Mouse (Mus musculus) fat pad, adult 2 months (tissue): ENCODE data around the gene Prickle2.

ENCODE experiments used
- DNase-seq: peaks from one replicate; pipeline ENCODE4 v3.0.0-alpha.2; 2011; ENCODE audit warnings: low read depth, low spot score; ENCODE audit errors: extremely low read depth

Prickle2 gene

DNA sequence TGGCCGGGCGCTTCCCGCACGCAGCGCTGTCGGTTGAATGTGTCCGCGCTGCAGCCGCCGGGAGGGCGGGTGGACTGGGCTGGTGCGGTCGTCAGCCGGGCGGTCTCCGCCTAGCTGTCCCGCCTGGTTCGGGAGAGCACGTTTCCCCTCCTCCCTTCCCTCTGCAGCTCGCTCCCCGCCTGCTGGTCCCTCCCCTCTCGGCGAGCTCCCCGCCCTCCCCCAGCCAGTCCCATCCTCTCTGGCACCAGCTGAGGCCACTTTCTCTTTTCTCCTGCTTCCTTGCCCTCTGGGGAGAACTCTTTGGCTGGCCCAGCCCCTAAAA is at the start of gene Prickle2:
Gene Prickle2, minus strand, starts transcription at position 11 of the 322 bp plus-strand sequence.
- no peak for DNase-seq

DNA sequence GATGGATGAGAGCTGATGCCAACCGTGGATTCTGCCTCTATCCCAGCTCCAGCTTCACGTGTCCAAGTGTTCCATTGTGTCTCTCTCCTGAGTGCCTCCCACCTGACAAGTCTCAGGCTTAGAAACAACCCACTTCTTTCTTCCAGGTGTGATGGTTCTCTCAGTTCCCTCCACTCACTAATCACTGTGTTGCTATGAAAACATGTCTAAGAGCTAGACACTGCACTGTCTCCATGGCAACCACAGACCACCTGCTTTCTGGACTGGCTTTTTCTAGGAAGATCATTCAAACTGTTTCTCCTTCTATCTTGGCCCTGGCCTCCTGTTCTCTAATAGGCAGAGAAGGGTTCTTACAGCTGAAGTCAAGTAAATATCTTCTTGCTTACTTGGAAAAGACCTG is 46.8 kb upstream of the Prickle2 start:
- DNase-seq, result no peak

DNA sequence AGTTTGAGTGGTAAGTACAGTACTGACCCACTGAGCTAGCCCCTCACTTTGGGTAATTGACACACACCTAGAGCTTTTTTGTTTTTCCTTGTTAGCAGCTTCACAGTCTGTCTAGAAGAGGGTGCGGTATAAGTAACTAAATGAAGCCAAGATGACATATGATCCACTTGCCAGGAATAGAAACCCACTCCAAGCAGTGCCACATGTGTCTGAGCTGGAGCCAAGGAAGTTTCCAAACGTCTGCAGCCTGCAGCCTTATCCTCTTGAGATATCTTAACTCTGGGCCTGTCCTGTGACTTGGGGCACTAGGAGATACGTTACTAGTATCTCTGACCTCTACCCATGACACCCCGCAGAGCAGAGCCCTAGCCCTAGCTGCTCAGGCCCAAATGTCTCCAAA is 43.5 kb upstream of the Prickle2 start:
- no peak for DNase-seq

DNA sequence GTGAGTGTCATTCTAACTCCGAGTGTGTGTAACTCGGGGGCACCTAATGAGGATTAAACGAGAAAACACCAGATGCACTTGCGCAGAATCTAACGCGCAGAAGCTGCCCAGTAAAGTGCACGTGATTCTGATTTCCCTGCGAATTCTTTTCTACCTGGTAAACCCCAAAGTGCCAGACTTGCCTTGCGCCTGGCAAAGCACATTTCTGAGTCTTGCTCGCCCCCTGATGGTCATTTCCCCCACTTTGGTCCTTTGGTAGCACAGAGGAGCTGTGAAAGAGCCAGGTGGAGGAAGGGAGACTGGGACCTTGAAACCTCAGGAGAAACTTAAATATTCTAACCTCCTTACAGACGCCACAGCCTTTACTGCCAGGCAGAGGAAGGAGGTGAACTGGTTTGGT is 37.6 kb upstream of the Prickle2 start:
- DNase-seq, result no peak

DNA sequence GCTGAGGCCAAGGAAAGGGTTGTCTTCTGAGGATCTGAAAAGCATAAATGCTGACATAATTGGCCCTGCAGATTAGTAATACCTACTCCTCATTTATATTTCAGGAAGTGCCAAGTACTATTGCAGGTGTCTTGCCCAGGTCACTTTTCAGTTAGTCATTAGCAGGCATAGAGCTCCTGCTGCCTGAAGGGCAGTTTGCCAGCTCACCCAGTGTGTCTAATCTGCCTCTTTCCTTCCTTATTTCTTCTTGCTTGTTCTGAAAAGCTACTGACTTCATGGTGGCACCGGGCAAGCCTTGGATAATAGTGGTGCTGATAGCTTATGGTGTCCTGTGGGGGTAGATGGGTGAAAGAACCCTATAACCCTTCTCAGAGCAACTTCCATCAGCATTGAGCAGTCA is 31.2 kb upstream of the Prickle2 start:
- no peak for DNase-seq

DNA sequence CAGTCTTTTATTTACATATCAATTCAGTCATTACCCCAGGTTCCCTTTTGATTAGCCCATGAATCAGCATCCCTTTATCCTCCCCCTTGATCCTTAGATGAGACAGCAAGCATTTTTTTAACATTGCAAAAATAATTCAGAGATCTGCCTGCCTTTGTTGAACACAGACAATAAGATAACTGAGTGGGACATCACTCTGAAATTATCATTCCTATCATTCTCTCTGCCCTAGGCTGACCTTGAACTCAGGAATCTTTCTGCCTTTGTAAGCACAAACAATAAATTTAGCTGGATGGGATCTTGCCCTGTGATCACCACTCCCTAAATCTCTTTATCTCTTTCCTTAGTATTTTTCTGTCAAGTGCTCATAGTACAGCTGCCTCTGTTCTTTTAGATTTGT is 27.7 kb upstream of the Prickle2 start:
- no peak for DNase-seq

DNA sequence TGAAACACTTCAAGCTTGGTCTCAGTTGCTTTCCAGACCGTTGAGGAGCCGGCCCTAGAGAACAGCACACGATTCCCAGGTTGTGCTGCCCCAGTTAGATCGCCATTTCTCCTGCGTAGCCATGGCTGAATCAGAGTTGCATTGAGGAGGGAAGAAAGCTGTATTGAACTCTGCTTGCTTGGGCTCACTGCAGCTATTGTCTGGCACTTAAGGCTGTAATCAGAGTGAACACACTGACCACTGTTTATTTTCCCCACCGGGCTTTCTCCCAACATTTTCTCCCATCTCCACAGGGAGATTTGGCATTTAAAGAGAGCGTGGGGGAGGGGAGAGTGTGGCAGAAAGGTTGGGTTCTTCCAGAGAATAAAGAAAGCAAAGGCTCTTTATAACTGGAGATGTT is 22.6 kb upstream of the Prickle2 start:
- no peak for DNase-seq

DNA sequence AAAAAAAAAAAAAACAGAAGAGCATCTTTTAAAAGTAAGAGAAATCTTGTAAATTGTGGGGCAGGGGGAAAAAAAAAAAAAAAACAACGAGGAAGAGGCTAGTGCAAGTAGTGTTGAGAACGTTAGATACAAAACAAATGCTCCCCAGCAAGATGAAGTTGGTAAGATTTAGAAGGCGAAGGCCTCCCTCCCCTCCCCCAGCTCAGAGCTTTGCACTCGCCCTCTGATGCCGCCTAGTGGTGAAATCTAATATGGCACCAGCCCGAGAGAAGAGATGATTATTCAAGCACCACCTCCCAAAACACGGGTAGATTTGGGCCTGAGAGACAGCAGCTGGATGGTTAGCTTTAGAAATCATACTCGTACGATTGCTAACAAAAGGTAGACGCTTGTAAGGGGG is 22.1 kb upstream of the Prickle2 start:
- no peak for DNase-seq

DNA sequence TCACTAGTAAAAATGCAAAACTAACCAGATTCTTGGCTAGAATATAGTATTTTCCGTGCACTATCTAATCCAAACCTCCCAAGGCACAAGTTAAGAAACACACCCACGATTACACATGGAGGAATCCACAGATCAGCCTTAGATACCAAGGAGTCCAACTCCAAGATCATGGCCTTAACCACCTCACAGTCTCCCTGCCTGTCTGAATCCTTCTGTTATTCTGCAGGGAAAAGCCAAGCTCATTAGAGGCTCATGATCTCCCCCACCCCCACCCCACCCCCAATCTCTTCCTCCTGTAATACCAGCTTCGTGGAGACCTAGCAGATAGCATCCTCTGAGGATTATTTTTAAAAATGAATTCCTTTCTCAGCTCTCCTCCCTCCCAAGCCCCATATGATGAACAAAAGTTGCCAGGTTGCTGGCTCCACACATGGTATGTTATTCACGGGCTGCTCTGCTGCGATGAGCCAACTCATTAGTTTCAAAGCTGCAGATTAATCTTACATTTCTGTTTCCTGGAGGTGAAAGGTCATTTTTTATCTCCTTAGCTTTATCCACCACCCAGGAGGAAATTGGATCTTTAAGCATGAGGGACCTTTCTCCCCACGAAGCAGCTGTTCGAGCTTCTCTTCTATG is 21.5 kb upstream of the Prickle2 start:
- DNase-seq, result no peak

DNA sequence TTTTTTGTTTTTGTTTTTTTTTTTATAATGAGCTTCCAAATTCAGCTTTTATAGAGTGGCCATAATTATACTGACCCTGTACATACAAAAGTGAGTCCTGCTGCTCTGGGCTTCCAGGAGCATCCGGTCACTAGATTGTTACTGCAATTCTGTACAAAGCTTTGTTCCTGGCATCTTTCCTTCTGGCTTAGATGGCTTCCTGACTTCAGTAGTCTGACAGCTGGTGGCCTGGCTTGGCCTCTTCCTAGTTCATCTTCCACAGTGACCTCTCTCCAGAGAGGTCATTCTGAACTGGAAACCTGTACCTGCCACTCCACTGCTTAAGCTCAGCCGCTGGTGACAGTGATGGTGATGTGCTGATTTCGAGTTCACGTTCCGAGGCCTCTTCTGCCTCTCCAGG is 20.2 kb upstream of the Prickle2 start:
- no peak for DNase-seq

DNA sequence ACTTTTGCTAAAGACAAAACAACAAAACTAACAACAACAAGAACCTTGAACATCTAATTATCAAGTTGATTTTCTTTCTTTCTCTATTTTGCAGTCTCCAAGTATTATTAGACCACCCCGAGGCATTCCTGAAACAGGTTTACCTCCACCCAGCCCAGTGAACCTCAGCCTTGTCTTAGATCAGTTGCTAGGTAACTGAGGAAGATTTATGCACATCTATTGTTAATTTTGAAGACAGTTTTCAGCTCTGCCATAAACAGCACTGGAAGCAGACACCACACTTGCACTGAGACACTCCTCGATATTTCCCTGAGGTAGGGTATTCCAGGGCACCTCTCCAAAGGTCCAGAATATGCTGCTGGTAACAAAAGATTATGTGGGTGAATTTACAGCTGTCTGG is 18.4 kb upstream of the Prickle2 start:
- no peak for DNase-seq

DNA sequence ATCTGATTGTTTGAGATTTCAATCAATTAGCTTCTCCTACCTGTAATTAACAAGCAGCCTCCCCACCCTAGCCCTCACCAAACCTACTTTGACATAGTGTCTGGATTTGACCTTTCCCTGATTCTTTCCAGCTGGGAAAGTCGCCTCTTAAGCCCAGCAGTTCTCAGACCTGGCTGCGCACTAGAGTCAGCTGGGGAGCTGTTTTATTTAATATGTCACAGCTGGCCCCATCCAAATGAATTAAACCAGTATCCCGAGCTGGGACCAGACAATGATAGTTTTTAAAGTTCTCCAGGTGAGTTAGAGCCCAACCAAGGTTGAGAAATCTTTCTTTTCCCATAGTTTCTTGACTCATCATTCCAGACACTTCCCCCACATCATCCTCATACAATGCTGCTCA is 9.9 kb upstream of the Prickle2 start:
- no peak for DNase-seq

DNA sequence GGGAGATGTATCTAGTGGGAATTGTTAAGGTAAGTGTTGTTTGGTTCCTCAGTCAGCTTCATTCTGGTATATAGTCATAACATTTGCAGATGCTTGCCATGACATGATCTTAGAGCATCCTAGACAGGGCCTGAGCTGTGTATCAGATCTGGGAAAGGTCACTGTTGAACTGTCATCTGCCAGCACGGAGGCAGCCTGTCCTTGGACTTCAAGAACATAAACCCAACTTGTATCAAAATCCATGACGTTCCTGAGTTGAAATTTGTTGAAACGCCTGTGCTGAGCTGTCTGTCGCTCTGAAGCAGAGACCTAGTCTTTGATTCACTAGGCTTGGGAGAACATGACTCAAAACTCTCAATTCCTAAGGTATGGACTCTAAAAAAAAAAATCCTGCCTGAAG is 8.8 kb upstream of the Prickle2 start:
- DNase-seq, result no peak

DNA sequence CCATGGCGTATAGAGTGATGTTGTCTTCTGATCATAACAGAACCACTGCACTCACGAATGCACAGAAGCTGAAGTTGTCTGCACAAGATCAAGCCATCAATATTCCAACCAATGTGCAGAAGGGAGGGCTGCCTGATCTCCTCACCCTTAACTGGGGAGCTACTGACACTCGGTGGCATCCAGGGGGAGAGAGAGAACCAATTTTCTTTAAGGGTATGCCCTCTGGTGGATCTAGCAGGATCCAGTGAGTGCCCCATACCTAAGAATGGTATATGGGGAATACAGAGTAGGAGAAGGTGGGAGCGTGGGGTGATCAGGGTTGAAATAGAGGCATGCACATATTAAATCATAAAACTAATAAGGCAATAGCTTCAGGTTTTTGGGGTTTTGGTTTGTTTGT is 2.2 kb upstream of the Prickle2 start:
- no peak for DNase-seq

DNA sequence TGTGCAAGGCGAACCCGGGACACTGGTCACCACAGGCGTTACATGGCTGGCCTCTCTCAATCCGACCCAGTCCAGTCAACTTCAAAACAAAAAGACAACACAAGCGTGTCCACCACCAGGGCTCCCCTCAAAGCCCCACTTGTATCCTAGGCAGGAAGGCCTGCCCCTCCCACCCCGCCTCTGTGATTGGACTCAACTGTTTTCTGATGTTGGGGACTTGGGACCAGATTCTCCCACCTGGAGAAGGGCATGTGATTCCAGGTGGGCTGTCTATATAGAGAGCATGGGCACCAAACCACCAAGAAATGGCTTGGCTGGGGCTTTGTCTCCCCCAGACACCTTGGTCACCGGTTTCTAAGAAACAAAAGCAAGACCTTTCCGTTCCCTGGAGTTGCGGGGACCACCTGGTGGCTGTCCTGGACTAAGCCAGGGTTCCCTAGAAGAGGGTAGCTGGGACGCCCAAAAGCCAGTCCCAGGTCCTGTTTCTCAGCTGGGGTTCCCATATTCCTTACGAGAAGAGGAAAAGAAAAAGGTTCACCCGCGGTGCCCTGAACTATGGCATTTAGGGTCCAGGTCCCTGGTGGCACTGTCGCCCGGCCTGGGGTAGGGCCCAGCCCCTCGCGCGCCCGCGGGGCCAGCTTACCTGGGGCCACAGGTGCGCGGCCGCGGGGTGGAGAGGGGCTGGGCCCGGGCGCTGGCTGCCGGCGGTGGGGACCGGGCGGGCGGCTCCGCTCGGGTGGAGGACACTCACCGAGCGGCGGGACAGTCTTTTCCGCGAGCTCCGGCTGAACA is 406 bp downstream of the Prickle2 start:
- no peak for DNase-seq

DNA sequence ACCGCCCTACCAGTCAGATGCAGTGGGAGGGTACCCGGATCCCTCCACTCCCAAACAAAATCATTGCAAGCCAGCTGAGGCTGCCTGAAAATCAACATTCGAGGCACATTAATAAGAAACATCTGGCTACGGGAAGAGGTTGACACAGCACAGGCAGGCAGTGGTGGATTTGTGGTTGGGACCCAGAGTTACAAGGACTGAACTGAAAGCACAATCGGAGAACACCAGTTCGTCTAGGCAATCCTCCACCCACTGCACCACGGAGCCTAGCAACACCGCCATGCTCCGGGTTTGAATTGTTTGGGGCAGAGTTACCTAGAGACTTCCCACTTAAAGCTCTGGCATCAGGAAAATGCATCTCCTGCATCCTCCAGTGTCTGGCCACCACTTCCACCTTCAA is 1.1 kb downstream of the Prickle2 start:
- no peak for DNase-seq

DNA sequence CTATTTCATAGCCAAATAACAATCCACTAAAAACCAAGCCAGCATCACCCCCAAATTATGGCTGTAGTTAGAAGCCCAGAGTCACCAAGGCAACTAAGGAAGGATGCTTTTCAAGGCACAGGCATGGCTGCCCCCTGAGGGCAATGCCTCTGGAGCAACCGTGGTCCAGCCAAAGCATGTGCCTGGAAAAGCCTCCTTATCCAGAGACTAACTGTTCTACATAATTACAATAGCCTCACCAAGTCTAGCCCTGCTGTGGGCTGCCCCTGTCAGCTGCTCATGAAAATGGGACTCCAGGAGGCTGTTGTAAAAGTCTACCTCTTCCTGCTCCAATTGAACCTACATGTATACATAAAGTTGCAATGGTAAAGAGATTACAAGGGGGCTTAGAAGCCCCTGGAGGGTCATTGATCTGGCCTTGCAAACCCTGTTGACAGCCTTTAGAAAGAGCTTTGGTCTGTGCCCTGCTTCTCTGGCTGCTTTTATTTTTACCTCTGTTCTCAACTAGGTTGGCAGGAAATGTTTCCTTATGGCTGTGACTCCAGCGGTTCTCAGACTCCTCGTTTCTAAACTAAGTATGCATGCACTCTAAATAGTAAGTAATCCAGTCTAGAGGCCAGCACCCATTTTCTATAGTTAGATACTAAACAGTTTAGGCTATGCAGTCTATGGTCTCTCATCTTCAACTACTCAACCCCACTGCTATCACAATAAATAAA is 6.3 kb downstream of the Prickle2 start:
- DNase-seq, result no peak

DNA sequence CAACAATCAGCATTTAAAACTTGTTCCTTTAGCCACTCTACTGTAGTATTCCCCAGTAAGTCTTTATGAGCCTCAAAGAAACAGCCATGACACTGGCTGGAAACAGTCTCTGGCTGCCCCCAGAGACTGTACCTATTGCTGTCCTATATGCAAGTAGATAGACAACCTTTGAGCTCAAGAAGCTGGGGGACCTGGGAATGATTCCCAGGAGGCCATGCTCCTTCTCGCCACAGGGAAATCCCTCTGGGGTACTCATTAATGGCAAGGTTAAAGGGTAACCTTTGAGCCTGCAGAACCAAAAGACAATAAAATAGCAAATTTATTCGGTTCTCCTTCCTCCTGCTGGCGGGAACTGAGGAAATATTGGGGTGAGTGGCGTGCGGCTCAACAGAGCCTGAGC is 8.1 kb downstream of the Prickle2 start:
- DNase-seq, result no peak

DNA sequence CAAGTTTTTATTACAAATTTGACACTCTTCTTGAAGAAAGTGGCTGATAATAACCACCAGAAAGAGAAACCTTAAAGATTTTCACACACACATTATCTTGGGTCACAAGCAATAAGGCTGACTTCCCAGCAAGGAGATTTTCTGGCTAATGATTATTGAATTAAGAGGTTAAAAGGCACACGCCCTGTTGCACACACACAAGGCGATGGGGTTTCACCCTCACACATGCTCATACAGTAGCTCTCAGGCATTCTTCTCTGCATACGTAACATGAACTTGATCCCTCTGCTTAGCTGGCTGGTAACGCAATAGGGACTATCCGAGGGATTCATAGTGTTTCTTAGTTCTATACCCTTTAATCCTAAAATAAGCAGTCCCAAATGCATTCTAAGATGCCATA is 18.6 kb downstream of the Prickle2 start:
- no peak for DNase-seq

DNA sequence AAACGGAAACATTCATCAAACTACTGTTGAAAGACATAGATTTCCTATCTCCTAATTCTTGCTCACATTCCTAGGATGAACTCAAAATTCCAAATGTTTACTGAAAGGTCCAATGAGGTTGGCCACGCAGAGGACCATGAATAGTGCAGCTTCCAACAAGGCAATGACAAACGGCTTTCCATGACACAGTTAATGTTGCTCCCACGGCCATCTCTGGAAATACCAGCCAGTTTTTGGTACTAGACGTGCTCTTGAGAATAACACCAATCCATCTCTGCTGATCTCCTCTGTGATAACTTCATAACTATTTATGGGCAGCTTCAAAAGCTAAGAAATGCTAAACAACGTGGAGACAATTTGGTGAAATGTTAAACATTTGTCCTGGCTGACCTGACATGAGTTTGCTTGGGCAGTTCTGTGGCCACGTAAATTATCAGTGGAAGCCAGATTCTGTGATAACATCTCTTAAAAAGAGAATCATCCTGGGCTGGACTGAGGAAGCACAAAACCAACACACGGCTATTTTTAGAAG is 31.5 kb downstream of the Prickle2 start:
- DNase-seq, result no peak

DNA sequence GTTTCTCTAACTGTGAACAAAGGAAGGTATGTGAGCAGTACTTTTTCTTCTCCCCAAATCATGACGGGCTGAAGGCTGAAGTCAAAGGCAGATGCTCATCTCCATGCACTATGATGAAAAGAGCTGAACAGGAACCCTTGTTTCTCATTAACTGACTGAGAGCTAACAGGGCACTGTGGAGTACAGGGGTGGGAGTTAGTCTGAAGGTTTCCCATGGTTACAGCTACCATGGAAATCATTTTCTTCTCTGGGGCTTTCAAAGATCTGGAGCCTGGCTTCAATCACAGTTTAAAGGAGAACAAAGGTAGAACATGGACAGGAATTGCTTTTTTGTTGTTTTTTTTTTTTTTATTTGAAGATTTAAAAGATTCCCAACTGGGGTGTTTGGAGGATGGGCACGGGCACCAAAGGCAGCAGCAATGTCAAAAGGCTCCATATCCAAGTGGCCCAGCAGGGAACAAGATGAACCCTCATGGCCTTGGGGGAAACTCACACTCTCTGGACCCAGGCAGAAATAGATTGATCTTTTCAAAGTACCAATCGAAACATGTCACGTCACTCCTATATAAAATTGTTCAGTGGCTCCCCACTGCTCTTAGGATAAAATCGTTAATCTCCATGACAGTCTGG is 35.3 kb downstream of the Prickle2 start:
- no peak for DNase-seq

DNA sequence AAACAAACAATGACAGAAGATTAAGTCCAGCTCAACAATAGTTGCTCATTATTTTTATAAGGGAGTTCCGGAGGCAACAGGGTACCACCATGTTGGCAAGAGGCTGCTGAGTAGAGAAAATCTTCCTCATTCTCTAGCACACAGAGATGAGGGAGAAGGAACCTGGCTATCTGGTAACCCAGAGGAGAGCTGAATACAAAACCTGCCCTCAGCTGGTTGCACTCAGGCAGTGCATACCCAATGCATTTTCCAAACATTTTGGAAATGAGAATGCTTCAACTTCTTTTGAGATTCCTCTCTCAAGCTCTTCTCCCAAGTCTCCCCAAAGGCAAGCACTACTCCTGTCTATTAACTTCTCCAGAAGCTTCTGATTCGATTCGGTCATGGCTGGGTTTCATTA is 36.3 kb downstream of the Prickle2 start:
- DNase-seq, result no peak
